Mouse (Mus musculus): ENCODE measurements around the gene Lhfpl2. TPM values are rescaled to one million over a fixed set of nuclear protein-coding genes. Genes with fewer than 3 reads are reported as not detected.

Gene Lhfpl2
- total RNA-seq, 4 experiments from 2014 or later, result 1.0 to 4.9 (median 2.2) TPM

- no peak for DNase-seq (ENCODE audit: low spot score in 2 of 2)
These were observed 82.3 kb downstream of the Lhfpl2 start for GRCm38 (mm10) chr13:94139713-94140445.

GRCm38 (mm10) chr13:94140446-94140845, 82.8 kb downstream of the Lhfpl2 start:
- DNase-seq (ENCODE audit: low spot score in 2 of 2), result no peak

- no peak for DNase-seq (ENCODE audit: low spot score in 2 of 2)
These were observed 85.6 kb downstream of the Lhfpl2 start for GRCm38 (mm10) chr13:94143063-94143652.

GRCm38 (mm10) chr13:94144451-94144850, 86.9 kb downstream of the Lhfpl2 start:
- no peak for DNase-seq (ENCODE audit: low spot score in 2 of 2)

DNA sequence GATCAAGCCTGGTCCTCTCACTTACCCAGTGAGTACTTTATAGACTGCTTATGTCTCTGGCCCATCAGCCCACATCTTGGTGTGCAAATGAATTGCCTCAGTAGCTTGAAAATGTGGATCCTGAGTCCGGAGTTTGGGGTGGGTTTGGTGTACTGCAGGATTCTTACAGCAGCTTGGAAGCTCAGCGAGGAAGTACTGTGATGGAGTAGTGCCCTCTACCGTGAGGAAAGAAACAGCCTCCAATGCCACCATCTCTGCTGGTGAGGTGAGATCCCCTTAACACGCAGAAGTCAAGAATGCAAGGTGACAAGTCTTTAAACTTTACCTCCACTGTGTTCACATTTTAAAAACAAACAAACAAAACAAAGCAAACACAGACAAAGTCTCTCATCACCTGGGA, 89.7 kb downstream of the Lhfpl2 start:
- DNase-seq (ENCODE audit: low spot score in 2 of 2), result no peak

GRCm38 (mm10) chr13:94149006-94149405, 91.4 kb downstream of the Lhfpl2 start:
- DNase-seq (ENCODE audit: low spot score in 2 of 2), result no peak

- DNase-seq (ENCODE audit: low spot score in 2 of 2), result no peak
These were observed 92.2 kb downstream of the Lhfpl2 start for GRCm38 (mm10) chr13:94149781-94150180.

DNA sequence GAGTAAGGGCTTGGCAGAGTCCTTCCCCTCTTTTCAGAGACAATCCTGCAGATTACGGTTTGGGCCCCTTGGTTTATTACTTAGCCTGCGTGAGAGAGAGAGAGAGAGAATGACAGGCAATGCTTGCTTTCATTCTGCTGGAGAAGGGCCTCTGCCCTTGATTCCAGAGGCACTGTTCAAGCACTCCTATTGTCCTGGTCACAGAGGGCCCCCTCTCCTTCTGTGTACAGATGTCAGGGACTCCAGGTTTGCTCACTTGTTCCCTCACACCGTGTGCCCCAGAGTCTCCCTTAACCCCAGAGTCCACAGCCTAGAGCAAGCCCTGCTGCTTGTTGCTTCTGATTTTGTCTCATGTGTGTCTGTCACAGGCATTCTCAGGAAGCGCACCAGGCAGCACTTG, 93.7 kb downstream of the Lhfpl2 start:
- no peak for DNase-seq (ENCODE audit: low spot score in 2 of 2)

DNA sequence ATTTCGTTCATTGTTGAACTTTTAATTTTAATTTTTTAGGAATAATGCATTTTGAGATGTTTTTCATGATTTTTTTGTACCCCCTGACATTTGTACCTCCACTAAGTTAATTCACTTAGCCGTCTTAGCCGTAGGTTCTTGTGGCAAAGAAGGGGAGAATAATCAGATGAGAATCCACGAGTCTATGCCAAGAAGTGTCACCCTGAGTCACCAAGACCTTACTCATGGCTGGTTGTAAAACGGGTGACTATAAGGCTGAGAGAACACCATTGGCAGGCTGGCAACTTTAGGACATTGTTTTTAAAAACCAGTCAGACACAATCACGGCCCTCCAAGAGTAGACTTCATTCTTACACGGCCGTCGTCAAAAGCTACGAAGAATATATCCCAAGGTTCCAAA, 95.2 kb downstream of the Lhfpl2 start:
- DNase-seq (ENCODE audit: low spot score in 2 of 2), result no peak

DNA sequence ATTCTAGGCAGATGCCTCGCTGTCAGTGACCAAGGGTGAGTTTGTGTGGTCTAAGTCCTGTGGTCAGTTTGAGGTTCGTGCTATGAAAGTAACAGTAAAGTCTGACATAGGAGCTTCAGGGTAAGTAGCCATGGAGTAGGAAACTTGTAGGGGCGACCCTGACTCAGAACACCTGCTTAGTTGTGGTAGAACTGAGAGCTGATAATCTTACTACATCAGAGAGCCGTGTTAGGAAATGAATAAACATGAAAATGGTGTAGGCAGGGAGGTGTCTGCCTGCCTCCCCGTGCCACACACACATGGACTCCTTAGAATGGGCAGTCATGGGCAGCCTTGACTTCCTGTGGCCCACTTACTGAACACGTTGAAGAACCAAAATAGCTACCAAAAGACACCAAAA, 96.1 kb downstream of the Lhfpl2 start:
- no peak for DNase-seq (ENCODE audit: low spot score in 2 of 2)

- DNase-seq (ENCODE audit: low spot score in 2 of 2), result no peak
These were observed 97.1 kb downstream of the Lhfpl2 start for GRCm38 (mm10) chr13:94154512-94155296.

DNA sequence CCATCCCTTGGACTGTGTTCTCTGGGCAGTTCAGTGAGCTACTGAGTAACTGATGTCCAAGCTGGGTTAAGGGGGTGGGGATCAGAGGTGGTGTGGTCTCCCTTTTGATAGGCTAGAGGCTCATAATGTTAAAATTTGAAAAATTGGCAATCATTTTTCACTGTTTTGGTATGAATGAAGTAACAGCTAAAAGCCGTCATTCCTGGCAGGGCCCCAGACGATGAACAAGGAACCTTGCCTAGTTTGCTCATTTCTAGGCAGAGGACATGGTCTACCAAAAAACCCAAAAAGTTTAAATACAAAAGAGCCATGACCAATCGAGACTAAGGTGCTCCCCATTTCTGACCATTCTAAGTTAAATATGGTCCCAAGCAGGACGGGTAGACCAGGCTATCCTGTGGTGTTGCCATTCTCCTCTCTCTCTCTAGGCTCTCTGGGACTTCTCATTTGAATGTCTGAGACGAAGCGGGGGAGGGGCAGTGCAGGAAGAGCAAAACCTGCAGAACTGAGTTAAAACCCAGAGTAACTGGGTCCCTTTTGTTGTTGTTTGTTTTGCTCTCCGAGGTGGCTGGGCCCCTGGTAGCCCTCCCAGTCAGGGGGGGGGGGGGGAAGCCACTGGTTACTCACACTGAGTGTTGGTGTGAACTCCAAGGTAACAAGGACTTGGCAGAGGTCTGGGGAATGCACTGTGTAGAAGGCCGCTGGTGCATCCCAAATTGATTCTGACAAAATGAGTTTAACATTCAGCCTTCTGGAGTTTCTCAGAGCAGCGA, 98.2 kb downstream of the Lhfpl2 start:
- DNase-seq (ENCODE audit: low spot score in 2 of 2), result no peak

- DNase-seq (ENCODE audit: low spot score in 2 of 2), result no peak
These were observed 101.4 kb downstream of the Lhfpl2 start for GRCm38 (mm10) chr13:94158864-94159477.

DNA sequence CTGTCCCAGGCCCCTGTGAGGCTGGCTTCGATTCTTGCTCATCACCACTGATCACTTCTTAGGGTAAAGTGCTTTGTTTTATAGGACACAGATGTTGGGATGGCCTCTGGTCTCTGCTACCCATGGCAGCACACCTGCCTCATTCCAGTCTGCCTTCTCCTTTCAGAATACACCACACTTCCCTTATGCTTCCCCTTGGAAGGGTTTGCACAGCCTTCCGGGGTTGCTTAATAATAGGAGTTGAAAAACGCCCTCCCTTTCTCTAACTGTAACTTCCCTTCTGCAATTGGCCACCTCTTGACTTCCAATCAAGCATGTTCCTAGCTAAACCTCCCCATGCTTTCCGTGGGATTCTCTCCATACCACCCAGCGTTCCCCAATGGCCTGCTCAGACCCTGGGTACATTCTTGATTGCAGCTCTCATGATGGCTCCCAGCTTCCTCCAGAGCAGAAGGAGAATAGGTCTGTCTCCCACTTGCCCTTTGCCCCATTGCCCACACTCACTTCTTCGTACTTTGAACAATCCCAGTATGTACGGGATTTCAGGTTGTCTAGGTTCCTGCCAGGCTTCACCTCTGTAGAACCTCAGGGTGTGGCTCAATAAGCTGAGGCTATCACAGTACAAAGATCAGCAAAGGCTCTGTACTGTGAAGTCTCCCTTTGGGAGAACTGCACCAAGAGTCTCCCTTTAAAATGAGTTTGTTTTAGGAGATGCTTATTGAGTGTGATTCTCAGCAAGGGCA, 102.1 kb downstream of the Lhfpl2 start:
- DNase-seq (ENCODE audit: low spot score in 2 of 2), result no peak

DNA sequence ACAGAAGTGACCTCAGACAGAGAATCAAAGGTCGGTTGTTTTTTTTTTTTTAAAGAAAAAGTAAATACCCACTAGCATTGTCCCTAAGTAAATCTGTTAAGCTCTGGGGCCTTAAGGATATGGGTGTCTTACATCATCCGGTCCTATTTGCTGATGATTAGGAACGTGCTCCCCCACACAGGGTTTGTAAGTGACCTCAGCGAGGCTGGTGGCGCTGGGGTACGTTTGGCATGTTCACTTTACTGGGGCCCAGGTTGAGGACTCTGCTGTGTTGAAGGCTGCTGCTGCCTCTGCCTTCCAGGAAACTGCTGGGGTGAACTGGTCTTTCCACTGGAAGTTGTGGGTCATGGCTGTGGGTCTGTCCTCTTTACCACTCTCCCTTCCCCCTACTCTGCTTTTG, 106.9 kb downstream of the Lhfpl2 start:
- DNase-seq (ENCODE audit: low spot score in 2 of 2), result no peak

DNA sequence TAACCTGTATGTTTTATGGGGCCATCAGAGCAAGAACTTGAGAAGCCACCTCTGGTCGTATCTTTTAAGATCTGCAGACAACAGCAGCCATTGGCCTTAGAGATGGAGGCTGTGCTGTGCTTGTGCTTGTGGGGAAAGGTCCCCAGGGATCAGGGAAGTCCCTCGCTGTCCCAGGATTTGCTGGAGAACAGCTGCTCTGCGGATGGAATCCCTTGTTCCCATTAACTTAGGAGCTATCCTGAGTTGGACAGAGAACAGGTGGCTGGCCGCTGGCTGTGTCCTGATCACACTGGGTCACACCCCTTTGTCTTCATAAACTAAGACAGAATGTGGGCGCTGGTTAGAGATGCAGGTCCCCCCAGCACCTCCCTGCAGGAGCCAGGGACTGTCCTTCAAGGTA, 110.7 kb downstream of the Lhfpl2 start:
- no peak for DNase-seq (ENCODE audit: low spot score in 2 of 2)

- DNase-seq (ENCODE audit: low spot score in 2 of 2), result no peak
These were observed 111.8 kb downstream of the Lhfpl2 start for GRCm38 (mm10) chr13:94169325-94169916.

DNA sequence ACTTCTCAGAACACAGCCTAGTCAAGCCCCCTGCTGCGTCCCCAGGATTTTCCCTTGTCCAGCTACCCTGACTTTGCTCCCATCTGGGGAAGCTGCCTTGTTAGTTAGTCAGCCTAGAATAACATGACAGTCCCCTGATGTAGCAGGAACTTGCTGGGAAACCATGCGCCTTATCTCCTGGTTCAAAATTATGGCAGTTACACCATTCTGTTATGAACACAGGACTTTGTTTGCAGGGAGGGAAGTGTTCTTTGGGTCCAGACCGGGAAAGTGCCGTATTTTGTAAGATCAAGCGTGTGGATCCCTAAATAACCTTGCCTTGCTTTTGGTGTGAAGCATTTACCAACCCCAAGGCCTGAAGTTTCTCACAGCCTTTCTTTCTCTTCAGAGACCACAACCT, 114.0 kb downstream of the Lhfpl2 start:
- DNase-seq (ENCODE audit: low spot score in 2 of 2), result no peak

- DNase-seq (ENCODE audit: low spot score in 2 of 2), result no peak
These were observed 115.1 kb downstream of the Lhfpl2 start for GRCm38 (mm10) chr13:94172533-94173310.
